ENCODE assay signal across 15 mouse cellular contexts in genomic region chr12:57496347-57497119, GRCm38 (mm10). TPM values are rescaled to one million over a fixed set of nuclear protein-coding genes. Genes with fewer than 3 reads are reported as not detected.
DNase-seq lines count a peak whose midpoint lies in the region; ATAC-seq and TF ChIP-seq lines count a peak whose summit lies in the region.
"Had no signal": no experiment of that assay in that cellular context is flagged by ENCODE, and none has a peak within 500 bp of the region (broad histone marks: within the 10 kb centered on the region; RNA-seq: fewer than 3 reads in every experiment).

No protein-coding gene starts in this region.

- DNase-seq in liver, adult 2 months (ENCODE audit: extremely low read depth, low read depth, low spot score): peak; percentile 40
- no peak for DNase-seq in liver, embryonic 11.5 days (ENCODE audit: low spot score)
- DNase-seq in forelimb bud, embryonic 11.5 days (ENCODE audit: low read depth, low spot score): peak; percentile 30
- DNase-seq in lung, embryonic 14.5 days: peak; percentile 66
- DNase-seq in MN1 (ENCODE audit: low spot score): no peak
- DNase-seq in cerebellum, adult 11 months: no peak
- DNase-seq: cerebellum, adult 9-10 months; liver; thymus, postnatal 14 days had no signal

- H3K9me3 ChIP-seq in liver, embryonic 11.5 days (ENCODE audit: control insufficient read depth, low read length): no peaks in the 10 kb centered on the region
- no peaks in the 10 kb centered on the region for H3K9me3 ChIP-seq in lung, embryonic 14.5 days (ENCODE audit: low read depth, low read length)
- H3K9me3 ChIP-seq in stomach, embryonic 15.5 days: no peaks in the 10 kb centered on the region
- H3K9me3 ChIP-seq: embryonic facial prominence, embryonic 12.5 days; hindbrain, embryonic 13.5 days had no signal

- no peaks in the 10 kb centered on the region for H3K36me3 ChIP-seq in liver, adult 2 months (ENCODE audit: control insufficient read depth, insufficient read depth, low read length)
- H3K36me3 ChIP-seq in liver, embryonic 11.5 days (ENCODE audit: control insufficient read depth, insufficient read depth, low read length): no peaks in the 10 kb centered on the region
- no peaks in the 10 kb centered on the region for H3K36me3 ChIP-seq in lung, embryonic 14.5 days (ENCODE audit: insufficient read depth)
- H3K36me3 ChIP-seq in stomach, embryonic 15.5 days: no peaks in the 10 kb centered on the region
- H3K36me3 ChIP-seq: embryonic facial prominence, embryonic 12.5 days; hindbrain, embryonic 13.5 days had no signal

- H3K4me3 ChIP-seq in liver, adult 2 months (ENCODE audit: insufficient read depth, low read depth, low read length): no peak overlapping the region
- no peak overlapping the region for H3K4me3 ChIP-seq in liver, embryonic 11.5 days (ENCODE audit: low read depth, low read length)
- no peak overlapping the region for H3K4me3 ChIP-seq in lung, embryonic 14.5 days (ENCODE audit: low read depth, low read length)
- H3K4me3 ChIP-seq in stomach, embryonic 15.5 days (replicated peaks): no peak overlapping the region
- H3K4me3 ChIP-seq: embryonic facial prominence, embryonic 12.5 days; hindbrain, embryonic 13.5 days had no signal

- H3K79me2 ChIP-seq in liver, adult 2 months (ENCODE audit: control insufficient read depth, insufficient read depth, low read length): no peaks in the 10 kb centered on the region

- no peak overlapping the region for H3K4me2 ChIP-seq in liver, embryonic 11.5 days
- H3K4me2 ChIP-seq in lung, embryonic 14.5 days: no peak overlapping the region
- no peak overlapping the region for H3K4me2 ChIP-seq in stomach, embryonic 15.5 days
- H3K4me2 ChIP-seq: embryonic facial prominence, embryonic 12.5 days; hindbrain, embryonic 13.5 days had no signal

- TF ChIP-seq POLR2A in liver, adult 2 months (IDR thresholded peaks at IDR 0.05; ENCODE audit: extremely low read depth, insufficient read depth, low read length): no peak

- no peak for TF ChIP-seq CTCF in liver, adult 2 months (IDR thresholded peaks at IDR 0.05; ENCODE audit: low read depth, low read length)
- no peak for TF ChIP-seq CTCF in lung, embryonic 14.5 days (IDR thresholded peaks at IDR 0.05; ENCODE audit: low read depth)

- peaks cover 4% of the 10 kb centered on the region for H3K4me1 ChIP-seq in liver, adult 2 months (ENCODE audit: control insufficient read depth, insufficient read depth, low read length)
- no peaks in the 10 kb centered on the region for H3K4me1 ChIP-seq in liver, embryonic 11.5 days (replicated peaks; ENCODE audit: control insufficient read depth, insufficient read depth, low read length)
- H3K4me1 ChIP-seq in lung, embryonic 14.5 days (ENCODE audit: insufficient read depth): no peaks in the 10 kb centered on the region; the same call in 1 of the 2 replicates
- H3K4me1 ChIP-seq in stomach, embryonic 15.5 days: 0 out of 2 replicates have a peak, but pooled peaks cover 3% of the 10 kb centered on the region
- H3K4me1 ChIP-seq: embryonic facial prominence, embryonic 12.5 days; hindbrain, embryonic 13.5 days had no signal

- no peak overlapping the region for H3K9ac ChIP-seq in liver, adult 2 months (ENCODE audit: low read depth, low read length)
- no peak overlapping the region for H3K9ac ChIP-seq in liver, embryonic 11.5 days (ENCODE audit: low read depth, low read length)
- H3K9ac ChIP-seq in lung, embryonic 14.5 days: no peak overlapping the region
- no peak overlapping the region for H3K9ac ChIP-seq in stomach, embryonic 15.5 days
- H3K9ac ChIP-seq: embryonic facial prominence, embryonic 12.5 days; hindbrain, embryonic 13.5 days had no signal

- H3K27ac ChIP-seq in liver, adult 2 months (replicated peaks; ENCODE audit: insufficient read depth, low read depth, low read length): no peak overlapping the region
- H3K27ac ChIP-seq in liver, embryonic 11.5 days (ENCODE audit: low read depth, low read length): no peak overlapping the region
- H3K27ac ChIP-seq in lung, embryonic 14.5 days (ENCODE audit: low read depth): peak overlapping the region; percentile 15; the same call in 1 of the 2 replicates
- peak overlapping the region; percentile 21; the same call in 1 of the 2 replicates for H3K27ac ChIP-seq in stomach, embryonic 15.5 days
- H3K27ac ChIP-seq: embryonic facial prominence, embryonic 12.5 days; hindbrain, embryonic 13.5 days had no signal

- H3K27me3 ChIP-seq in liver, adult 2 months (ENCODE audit: control insufficient read depth, insufficient read depth, low read length): no peaks in the 10 kb centered on the region
- H3K27me3 ChIP-seq in liver, embryonic 11.5 days (replicated peaks; ENCODE audit: control insufficient read depth, insufficient read depth, low read length): no peaks in the 10 kb centered on the region
- no peaks in the 10 kb centered on the region for H3K27me3 ChIP-seq in lung, embryonic 14.5 days (ENCODE audit: insufficient read depth, low read length)
- no peaks in the 10 kb centered on the region for H3K27me3 ChIP-seq in stomach, embryonic 15.5 days (replicated peaks)
- H3K27me3 ChIP-seq: embryonic facial prominence, embryonic 12.5 days; hindbrain, embryonic 13.5 days had no signal

- 25% methylated on average over 6 of the region's 6 CpGs for WGBS in liver, adult 2 months
- WGBS in liver, embryonic 11.5 days: 72% methylated on average over 6 of the region's 6 CpGs
- WGBS in lung, embryonic 14.5 days: 36% methylated on average over 6 of the region's 6 CpGs
- WGBS in stomach, embryonic 15.5 days: 27% methylated on average over 6 of the region's 6 CpGs

- no peak for ATAC-seq in liver, embryonic 11.5 days (replicated peaks; ENCODE audit: low FRiP score)
- peak; percentile 93 for ATAC-seq in lung, embryonic 14.5 days (ENCODE audit: insufficient read depth)
- ATAC-seq in stomach, embryonic 15.5 days (ENCODE audit: insufficient read depth, low FRiP score, low read depth): peak; percentile 93
- ATAC-seq: activated CD4-positive, CD25-positive, alpha-beta regulatory T cell, adult 4 months had no signal

RNA-seq across cellular contexts. Expression of gene Foxa1, which starts 50.2 kb away (rescaled TPM):
- total RNA-seq in liver, adult 2 months (2014; rRNA removed): 4.1 and 5.2 TPM in 2 replicates
- 11.8 and 15.2 TPM in 2 replicates for polyA plus RNA-seq in liver, adult 2 months (2012; rRNA removed)
- polyA plus RNA-seq in liver, embryonic 11.5 days (2014; fragmentation: Nextera tagmentation; extraction: Ambion mirVana): 3.4 and 3.5 TPM in 2 replicates
- polyA plus RNA-seq in lung, embryonic 14.5 days (2014; fragmentation: Nextera tagmentation; extraction: Ambion mirVana): 21.1 and 22.5 TPM in 2 replicates
- 23.2 and 27.1 TPM in 2 replicates for polyA plus RNA-seq in stomach, embryonic 15.5 days (2015; fragmentation: Nextera tagmentation; extraction: Ambion mirVana)
- total RNA-seq: gastrocnemius, adult 8-10 months; neutrophil, adult 5-6 weeks had no signal
- polyA plus RNA-seq: activated CD4-positive, CD25-positive, alpha-beta regulatory T cell, adult 4 months had no signal

Comparison
In these comparisons a context has a peak if more than half of its experiments do, and no peak if none do; other contexts are left out.
1. DNase-seq: peak in liver, adult 2 months (single experiment), forelimb bud, embryonic 11.5 days (single experiment) and lung, embryonic 14.5 days (single experiment); none in liver, embryonic 11.5 days (single experiment), MN1 (single experiment) and cerebellum, adult 11 months (single experiment).
2. H3K27ac ChIP-seq: peak in lung, embryonic 14.5 days (single experiment) and stomach, embryonic 15.5 days (single experiment); none in liver, adult 2 months (single experiment) and liver, embryonic 11.5 days (single experiment).